Mouse (Mus musculus): ENCODE measurements at regions not wholly inside any gene's neighbourhood (a gene's known extent, or its start where the extent isn't known, plus 50 kb on each side); places are given as distances from the start of the nearest gene placed in this dataset.

- TF ChIP-seq MYC (IDR thresholded peaks at IDR 0.05; ENCODE audit: low read depth, low read length) (no peak), CHD2 (IDR thresholded peaks at IDR 0.05; ENCODE audit: low read length) (no peak), HCFC1 (IDR thresholded peaks at IDR 0.05; ENCODE audit: low read depth, low read length) (no peak), TAL1 (IDR thresholded peaks at IDR 0.05; ENCODE audit: low read length) (no peak), ZNF384 (IDR thresholded peaks at IDR 0.05; ENCODE audit: low read depth, low read length) (no peak), POLR2AphosphoS2 (IDR thresholded peaks at IDR 0.05; ENCODE audit: low read length) (no peak), POLR2A (IDR thresholded peaks at IDR 0.05; ENCODE audit: control insufficient read depth in 1 of 2, insufficient read depth in 1 of 2, low read depth in 1 of 2, low read length in 2 of 2, poor library complexity in 1 of 2) (no peak), CTCF (IDR thresholded peaks at IDR 0.05 in 2 of 3, conservative IDR thresholded peaks at IDR 0.05 in 1 of 3; ENCODE audit: control insufficient read depth in 1 of 3, insufficient read depth in 1 of 3, low read depth in 2 of 3, low read length in 3 of 3, poor library complexity in 1 of 3, severe bottlenecking in 1 of 3) (no peak), JUND (IDR thresholded peaks at IDR 0.05; ENCODE audit: low read depth, low read length) (no peak)
These were observed 157.4 kb downstream of the Ankrd50 start for GRCm38 (mm10) chr3:38327286-38327685.
